Mouse (Mus musculus): ENCODE data around the gene Ppm1g. TPM values are rescaled to one million over a fixed set of nuclear protein-coding genes. Genes with fewer than 3 reads are reported as not detected.
"Not testable (repeated sequence)": the region's sequence is repeated elsewhere in the genome, so short reads cannot be mapped to it uniquely, and the experiment has no call there.

Ppm1g gene
- polyA plus RNA-seq, 1 experiment from 2014 or later: 162 TPM

GRCm38 (mm10) chr5:31222696-31223095 lies 2.2 kb upstream of the Ppm1g start:
- H3K4me1 ChIP-seq (ENCODE audit: control insufficient read depth, insufficient read depth, low read length): no peaks in the 10 kb centered on the region
- DNase-seq (ENCODE audit: low spot score): no peak
- WGBS: 93% methylated on average over 9 of the region's 9 CpGs
- no peaks in the 10 kb centered on the region for H3K27me3 ChIP-seq (ENCODE audit: control insufficient read depth, insufficient read depth, low read length)
- H3K4me3 ChIP-seq (ENCODE audit: low read depth, low read length): no peak overlapping the region
- no peak overlapping the region for H3K4me2 ChIP-seq (ENCODE audit: low read depth)
- no peak for ATAC-seq (ENCODE audit: insufficient read depth, low FRiP score, low TSS enrichment)
- no peaks in the 10 kb centered on the region for H3K36me3 ChIP-seq (ENCODE audit: control insufficient read depth, insufficient read depth, low read length)
- no peaks in the 10 kb centered on the region for H3K9me3 ChIP-seq (ENCODE audit: control insufficient read depth, low read length)
- no peak overlapping the region for H3K9ac ChIP-seq (ENCODE audit: low read length)
- H3K27ac ChIP-seq (ENCODE audit: low read depth, low read length): no peak overlapping the region

- H3K4me3 ChIP-seq (ENCODE audit: low read depth, low read length): peak overlapping the region; percentile 84
- H3K4me2 ChIP-seq (ENCODE audit: low read depth): peak overlapping the region; percentile 84
- peak; percentile 28; the same call in 1 of the 2 replicates for ATAC-seq (ENCODE audit: insufficient read depth, low FRiP score, low TSS enrichment)
- WGBS: 18% methylated on average over 11 of the region's 11 CpGs
- peaks cover 2% of the 10 kb centered on the region; the same call in 1 of the 2 replicates for H3K4me1 ChIP-seq (ENCODE audit: control insufficient read depth, insufficient read depth, low read length)
- H3K27ac ChIP-seq (ENCODE audit: low read depth, low read length): peak overlapping the region; percentile 84
- DNase-seq (ENCODE audit: low spot score): peak; percentile 58
- no peaks in the 10 kb centered on the region for H3K27me3 ChIP-seq (ENCODE audit: control insufficient read depth, insufficient read depth, low read length)
- H3K9me3 ChIP-seq (ENCODE audit: control insufficient read depth, low read length): no peaks in the 10 kb centered on the region
- H3K36me3 ChIP-seq (ENCODE audit: control insufficient read depth, insufficient read depth, low read length): no peaks in the 10 kb centered on the region
- peak overlapping the region; percentile 93 for H3K9ac ChIP-seq (ENCODE audit: low read length)
Measured at GRCm38 (mm10) chr5:31221304-31221945, 938 bp upstream of the Ppm1g start.

- Histone ChIP-seq H3K27ac (ENCODE audit: low read depth, low read length) (peak overlapping the region; percentile 84), H3K4me2 (ENCODE audit: low read depth) (peak overlapping the region; percentile 84), H3K9me3 (ENCODE audit: control insufficient read depth, low read length) (no peaks in the 10 kb centered on the region), H3K4me3 (ENCODE audit: low read depth, low read length) (peak overlapping the region; percentile 84), H3K9ac (ENCODE audit: low read length) (peak overlapping the region; percentile 93), H3K36me3 (ENCODE audit: control insufficient read depth, insufficient read depth, low read length) (no peaks in the 10 kb centered on the region), H3K4me1 (ENCODE audit: control insufficient read depth, insufficient read depth, low read length) (peaks cover 2% of the 10 kb centered on the region; the same call in 1 of the 2 replicates), H3K27me3 (ENCODE audit: control insufficient read depth, insufficient read depth, low read length) (no peaks in the 10 kb centered on the region)
- DNase-seq (ENCODE audit: low spot score) (no peak), ATAC-seq (ENCODE audit: insufficient read depth, low FRiP score, low TSS enrichment) (peak; percentile 77)
- WGBS: under 1% methylated on average over 40 of the region's 40 CpGs
Measured at GRCm38 (mm10) chr5:31219911-31220447, 508 bp downstream of the Ppm1g start.

- H3K9ac ChIP-seq (ENCODE audit: low read length): peak overlapping the region; percentile 93
- H3K9me3 ChIP-seq (ENCODE audit: control insufficient read depth, low read length): no peaks in the 10 kb centered on the region
- no peak for ATAC-seq (ENCODE audit: insufficient read depth, low FRiP score, low TSS enrichment)
- H3K27ac ChIP-seq (ENCODE audit: low read depth, low read length): no peak overlapping the region; the same call in 1 of the 2 replicates
- H3K4me3 ChIP-seq (ENCODE audit: low read depth, low read length): peak overlapping the region; percentile 84
- DNase-seq (ENCODE audit: low spot score): no peak
- WGBS: 2% methylated on average over 11 of the region's 11 CpGs
- H3K27me3 ChIP-seq (ENCODE audit: control insufficient read depth, insufficient read depth, low read length): no peaks in the 10 kb centered on the region
- H3K36me3 ChIP-seq (ENCODE audit: control insufficient read depth, insufficient read depth, low read length): no peaks in the 10 kb centered on the region
- H3K4me2 ChIP-seq (ENCODE audit: low read depth): peak overlapping the region; percentile 84
- peaks cover 2% of the 10 kb centered on the region; the same call in 1 of the 2 replicates for H3K4me1 ChIP-seq (ENCODE audit: control insufficient read depth, insufficient read depth, low read length)
Measured at GRCm38 (mm10) chr5:31219474-31219873, 1.0 kb downstream of the Ppm1g start.

GRCm38 (mm10) chr5:31219070-31219469 lies 1.4 kb downstream of the Ppm1g start:
- H3K4me1 ChIP-seq (ENCODE audit: control insufficient read depth, insufficient read depth, low read length): peaks cover 2% of the 10 kb centered on the region; the same call in 1 of the 2 replicates
- no peak overlapping the region for H3K9ac ChIP-seq (ENCODE audit: low read length)
- WGBS: 4% methylated on average over 2 of the region's 2 CpGs
- no peak for DNase-seq (ENCODE audit: low spot score)
- H3K9me3 ChIP-seq (ENCODE audit: control insufficient read depth, low read length): no peaks in the 10 kb centered on the region
- no peak for ATAC-seq (ENCODE audit: insufficient read depth, low FRiP score, low TSS enrichment)
- peak overlapping the region; percentile 84 for H3K4me3 ChIP-seq (ENCODE audit: low read depth, low read length)
- H3K27me3 ChIP-seq (ENCODE audit: control insufficient read depth, insufficient read depth, low read length): no peaks in the 10 kb centered on the region
- H3K27ac ChIP-seq (ENCODE audit: low read depth, low read length): no peak overlapping the region
- peak overlapping the region; percentile 84 for H3K4me2 ChIP-seq (ENCODE audit: low read depth)
- H3K36me3 ChIP-seq (ENCODE audit: control insufficient read depth, insufficient read depth, low read length): no peaks in the 10 kb centered on the region

GRCm38 (mm10) chr5:31218294-31218693 lies 2.2 kb downstream of the Ppm1g start:
- peaks cover 2% of the 10 kb centered on the region; the same call in 1 of the 2 replicates for H3K4me1 ChIP-seq (ENCODE audit: control insufficient read depth, insufficient read depth, low read length)

GRCm38 (mm10) chr5:31216554-31216953 lies 3.9 kb downstream of the Ppm1g start:
- H3K27me3 ChIP-seq (ENCODE audit: control insufficient read depth, insufficient read depth, low read length); DNase-seq (ENCODE audit: low spot score); H3K27ac ChIP-seq (ENCODE audit: low read depth, low read length); H3K9me3 ChIP-seq (ENCODE audit: control insufficient read depth, low read length); H3K36me3 ChIP-seq (ENCODE audit: control insufficient read depth, insufficient read depth, low read length); H3K9ac ChIP-seq (ENCODE audit: low read length); H3K4me3 ChIP-seq (ENCODE audit: low read depth, low read length); H3K4me1 ChIP-seq (ENCODE audit: control insufficient read depth, insufficient read depth, low read length); ATAC-seq (ENCODE audit: insufficient read depth, low FRiP score, low TSS enrichment); H3K4me2 ChIP-seq (ENCODE audit: low read depth): not testable (repeated sequence)
- 87% methylated on average over 6 of the region's 6 CpGs for WGBS

More at GRCm38 (mm10) chr5:31218294-31218693, 2.2 kb downstream of the Ppm1g start:
- no peak overlapping the region for H3K9ac ChIP-seq (ENCODE audit: low read length)
- no peak overlapping the region for H3K4me3 ChIP-seq (ENCODE audit: low read depth, low read length)
- H3K27me3 ChIP-seq (ENCODE audit: control insufficient read depth, insufficient read depth, low read length): no peaks in the 10 kb centered on the region
- no peaks in the 10 kb centered on the region for H3K9me3 ChIP-seq (ENCODE audit: control insufficient read depth, low read length)
- no peak overlapping the region for H3K4me2 ChIP-seq (ENCODE audit: low read depth)
- WGBS: 56% methylated on average over 7 of the region's 7 CpGs
- H3K36me3 ChIP-seq (ENCODE audit: control insufficient read depth, insufficient read depth, low read length): no peaks in the 10 kb centered on the region
- DNase-seq (ENCODE audit: low spot score) (no peak), ATAC-seq (ENCODE audit: insufficient read depth, low FRiP score, low TSS enrichment) (no peak)
- no peak overlapping the region for H3K27ac ChIP-seq (ENCODE audit: low read depth, low read length)

GRCm38 (mm10) chr5:31204421-31204820 lies 16.1 kb downstream of the Ppm1g start:
- DNase-seq (ENCODE audit: low spot score): no peak
- Histone ChIP-seq H3K36me3 (ENCODE audit: control insufficient read depth, insufficient read depth, low read length) (peaks cover 24% of the 10 kb centered on the region), H3K27me3 (ENCODE audit: control insufficient read depth, insufficient read depth, low read length) (no peaks in the 10 kb centered on the region), H3K4me3 (ENCODE audit: low read depth, low read length) (no peak overlapping the region), H3K27ac (ENCODE audit: low read depth, low read length) (no peak overlapping the region), H3K9ac (ENCODE audit: low read length) (no peak overlapping the region), H3K4me2 (ENCODE audit: low read depth) (no peak overlapping the region), H3K4me1 (ENCODE audit: control insufficient read depth, insufficient read depth, low read length) (peaks cover 14% of the 10 kb centered on the region; the same call in 1 of the 2 replicates), H3K9me3 (ENCODE audit: control insufficient read depth, low read length) (peaks cover 5% of the 10 kb centered on the region)
- 95% methylated on average over 6 of the region's 6 CpGs for WGBS
- no peak for ATAC-seq (ENCODE audit: insufficient read depth, low FRiP score, low TSS enrichment)

- H3K9ac ChIP-seq (ENCODE audit: low read length): no peak overlapping the region
- DNase-seq (ENCODE audit: low spot score) (no peak), ATAC-seq (ENCODE audit: insufficient read depth, low FRiP score, low TSS enrichment) (no peak)
- H3K4me2 ChIP-seq (ENCODE audit: low read depth): no peak overlapping the region
- no peak overlapping the region for H3K4me3 ChIP-seq (ENCODE audit: low read depth, low read length)
- no peaks in the 10 kb centered on the region for H3K27me3 ChIP-seq (ENCODE audit: control insufficient read depth, insufficient read depth, low read length)
- no peak overlapping the region for H3K27ac ChIP-seq (ENCODE audit: low read depth, low read length)
- H3K4me1 ChIP-seq (ENCODE audit: control insufficient read depth, insufficient read depth, low read length): peaks cover 14% of the 10 kb centered on the region; the same call in 1 of the 2 replicates
- H3K36me3 ChIP-seq (ENCODE audit: control insufficient read depth, insufficient read depth, low read length): peaks cover 29% of the 10 kb centered on the region
- WGBS: 89% methylated on average over 2 of the region's 2 CpGs
- peaks cover 5% of the 10 kb centered on the region for H3K9me3 ChIP-seq (ENCODE audit: control insufficient read depth, low read length)
Measured at GRCm38 (mm10) chr5:31203866-31204265, 16.6 kb downstream of the Ppm1g start.
